ENCODE assay signal across 19 mouse cellular contexts in the genomic region with DNA sequence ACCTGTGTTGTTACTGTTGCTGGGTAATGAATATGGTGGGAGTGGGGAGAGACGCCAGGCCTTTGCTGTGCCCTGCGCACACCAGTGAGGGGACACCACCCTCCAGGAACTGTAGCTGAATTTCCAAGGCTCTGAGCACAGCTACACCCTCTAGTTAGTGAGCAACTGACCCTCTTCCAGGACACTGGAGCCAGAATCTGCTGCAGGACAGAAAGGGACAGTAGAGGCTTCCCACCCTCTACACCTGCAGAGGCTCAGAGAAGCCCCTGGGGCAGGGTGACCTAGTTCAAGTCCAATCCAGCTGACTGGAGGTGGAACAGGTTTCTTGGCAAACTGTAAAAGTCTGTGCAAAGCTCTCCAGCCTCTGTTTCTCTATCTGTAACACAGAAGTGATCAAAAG. TPM values are rescaled to one million over a fixed set of nuclear protein-coding genes. Genes with fewer than 3 reads are reported as not detected.
DNase-seq lines count a peak whose midpoint lies in the region; ATAC-seq and TF ChIP-seq lines count a peak whose summit lies in the region.
"Had no signal": no experiment of that assay in that cellular context is flagged by ENCODE, and none has a peak within 500 bp of the region (broad histone marks: within the 10 kb centered on the region; RNA-seq: fewer than 3 reads in every experiment).

No protein-coding gene starts in this region.

- no peak for DNase-seq in kidney, adult 2 months
- no peak for DNase-seq in kidney, postnatal 10 days
- DNase-seq in thymus, postnatal 25 days, result no peak
- no peak for DNase-seq in adrenal gland, postnatal 14 days
- DNase-seq: B cell, adult 2 months; cerebellum, adult 11-12 months; forebrain, postnatal 0 days; gastrocnemius, postnatal 25 days; heart, postnatal 4 days; lung, postnatal 4 days; right cerebral cortex, postnatal 25 days; thymus, postnatal 14 days had no signal

- H3K27ac ChIP-seq in kidney, adult 2 months (ENCODE audit: insufficient read depth, low read depth, low read length), result 0 out of 2 replicates have a peak overlapping the region, but pooled peaks have one; percentile 19
- no peak overlapping the region for H3K27ac ChIP-seq in ES-Bruce4 (ENCODE audit: insufficient read depth, low read length)
- H3K27ac ChIP-seq in intestine, embryonic 16.5 days (ENCODE audit: low read length), result peak overlapping the region; percentile 71
- H3K27ac ChIP-seq: midbrain, embryonic 13.5 days had no signal

- H3K4me2 ChIP-seq in intestine, embryonic 16.5 days (ENCODE audit: low read depth, low read length), result 0 out of 2 replicates have a peak overlapping the region, but pooled peaks have one; percentile 6
- H3K4me2 ChIP-seq in myocyte (ENCODE audit: low read depth), result peak overlapping the region; percentile 79
- H3K4me2 ChIP-seq: midbrain, embryonic 13.5 days had no signal

- H3ac ChIP-seq in myocyte (ENCODE audit: control insufficient read depth, insufficient read length), result no peak overlapping the region

- no peak overlapping the region for H3K9ac ChIP-seq in ES-Bruce4 (ENCODE audit: low read depth, poor library complexity, severe bottlenecking)
- H3K9ac ChIP-seq in intestine, embryonic 16.5 days (ENCODE audit: low read depth, low read length), result 0 out of 2 replicates have a peak overlapping the region, but pooled peaks have one; percentile 4
- H3K9ac ChIP-seq: forebrain, postnatal 0 days; midbrain, embryonic 13.5 days had no signal

- ATAC-seq in intestine, embryonic 16.5 days, result no peak

- H3K4me1 ChIP-seq in kidney, adult 2 months (ENCODE audit: control insufficient read depth, insufficient read depth, low read length), result peaks cover 16% of the 10 kb centered on the region
- H3K4me1 ChIP-seq in ES-Bruce4 (ENCODE audit: control insufficient read depth, insufficient read depth, low read length), result no peaks in the 10 kb centered on the region
- peaks cover 47% of the 10 kb centered on the region for H3K4me1 ChIP-seq in intestine, embryonic 16.5 days (ENCODE audit: control insufficient read depth, insufficient read depth, low read length)

- peaks cover 1% of the 10 kb centered on the region for H3K36me3 ChIP-seq in kidney, adult 2 months (ENCODE audit: control insufficient read depth, insufficient read depth, low read length)
- no peaks in the 10 kb centered on the region for H3K36me3 ChIP-seq in ES-Bruce4 (ENCODE audit: control insufficient read depth, insufficient read depth, low read length, poor library complexity, severe bottlenecking)
- H3K36me3 ChIP-seq in intestine, embryonic 16.5 days (ENCODE audit: control insufficient read depth, insufficient read depth, low read length), result no peaks in the 10 kb centered on the region
- peaks cover 16% of the 10 kb centered on the region for H3K36me3 ChIP-seq in myocyte (ENCODE audit: control insufficient read depth, insufficient read depth)
- H3K36me3 ChIP-seq: G1E; heart, embryonic 12.5 days; midbrain, embryonic 13.5 days had no signal

- TF ChIP-seq POLR2A in kidney, adult 2 months (IDR thresholded peaks at IDR 0.05; ENCODE audit: low read depth, low read length), result no peak
- no peak for TF ChIP-seq POLR2A in ES-Bruce4 (IDR thresholded peaks at IDR 0.05; ENCODE audit: insufficient read depth, low read length)
- no peak for TF ChIP-seq POLR2A in myocyte (IDR thresholded peaks at IDR 0.05; ENCODE audit: insufficient read length, low read depth)

- TF ChIP-seq CTCF in kidney, adult 2 months (conservative IDR thresholded peaks at IDR 0.05; ENCODE audit: insufficient read depth, insufficient read length, low read depth, low read length), result no peak
- no peak for TF ChIP-seq CTCF in ES-Bruce4 (IDR thresholded peaks at IDR 0.05; ENCODE audit: low read depth, low read length)

- H3K27me3 ChIP-seq in kidney, adult 2 months (replicated peaks; ENCODE audit: control insufficient read depth, insufficient read depth, low read length), result no peaks in the 10 kb centered on the region
- no peaks in the 10 kb centered on the region for H3K27me3 ChIP-seq in ES-Bruce4 (ENCODE audit: control insufficient read depth, insufficient read depth, low read length, poor library complexity, severe bottlenecking)
- H3K27me3 ChIP-seq in intestine, embryonic 16.5 days (replicated peaks; ENCODE audit: control insufficient read depth, insufficient read depth, low read length), result no peaks in the 10 kb centered on the region
- H3K27me3 ChIP-seq in myocyte (ENCODE audit: control insufficient read depth, insufficient read depth, insufficient read length), result no peaks in the 10 kb centered on the region

- no peaks in the 10 kb centered on the region for H3K9me3 ChIP-seq in ES-Bruce4 (replicated peaks; ENCODE audit: control insufficient read depth, insufficient read depth, low read length, poor library complexity, severe bottlenecking)
- H3K9me3 ChIP-seq in intestine, embryonic 16.5 days (ENCODE audit: control insufficient read depth, low read length), result no peaks in the 10 kb centered on the region
- H3K9me3 ChIP-seq: G1E; heart, embryonic 12.5 days; midbrain, embryonic 13.5 days had no signal

- peaks cover 21% of the 10 kb centered on the region for H3K79me2 ChIP-seq in myocyte (ENCODE audit: control insufficient read depth, insufficient read depth)

- 0 out of 2 replicates have a peak, but pooled peaks have one; percentile 9 for TF ChIP-seq EP300 in ES-Bruce4 (IDR thresholded peaks at IDR 0.05; ENCODE audit: insufficient read depth, low read depth, low read length)

- WGBS in kidney, adult 2 months, result 74% methylated on average over 2 of the region's 2 CpGs
- 97% methylated on average over 2 of the region's 2 CpGs for WGBS in intestine, embryonic 16.5 days

- peak overlapping the region; percentile 38 for H3K4me3 ChIP-seq in kidney, adult 2 months (ENCODE audit: insufficient read depth, low read depth, low read length)
- H3K4me3 ChIP-seq in ES-Bruce4 (ENCODE audit: low read depth, low read length), result no peak overlapping the region
- H3K4me3 ChIP-seq in intestine, embryonic 16.5 days (ENCODE audit: low read length), result no peak overlapping the region
- peak overlapping the region; percentile 69 for H3K4me3 ChIP-seq in myocyte
- H3K4me3 ChIP-seq: heart, embryonic 12.5 days; midbrain, embryonic 13.5 days had no signal

TF ChIP-seq in myocyte, 11 proteins besides CTCF, POLR2A, EP300 and RAD21:
- TF ChIP-seq USF1 (IDR thresholded peaks at IDR 0.05; ENCODE audit: low read depth), result no peak
- no peak for TF ChIP-seq MAX (IDR thresholded peaks at IDR 0.05; ENCODE audit: low read depth)
- no peak for TF ChIP-seq POLR2AphosphoS2 (IDR thresholded peaks at IDR 0.05; ENCODE audit: insufficient read length, low read depth)
- TF ChIP-seq TCF12 (IDR thresholded peaks at IDR 0.05; ENCODE audit: insufficient read depth, poor library complexity, severe bottlenecking), result no peak
- no peak for TF ChIP-seq SRF (IDR thresholded peaks at IDR 0.05; ENCODE audit: control insufficient read depth, insufficient read length, low read depth)
- TF ChIP-seq MYOG (IDR thresholded peaks at IDR 0.05; ENCODE audit: control insufficient read depth in 1 of 3, insufficient read depth in 1 of 3, insufficient read length in 2 of 3, low read depth in 2 of 3), result no peak
- TF ChIP-seq E2F4 (IDR thresholded peaks at IDR 0.05; ENCODE audit: insufficient read depth), result no peak
- no peak for TF ChIP-seq CEBPB (IDR thresholded peaks at IDR 0.05; ENCODE audit: insufficient read depth, poor library complexity, severe bottlenecking)
- no peak for TF ChIP-seq TCF3 (IDR thresholded peaks at IDR 0.05; ENCODE audit: insufficient read length, low read depth)
- TF ChIP-seq REST (IDR thresholded peaks at IDR 0.05; ENCODE audit: insufficient read depth, insufficient read length), result no peak
- no peak for TF ChIP-seq MYOD1 (IDR thresholded peaks at IDR 0.05; ENCODE audit: control insufficient read depth in 1 of 3, insufficient read length in 2 of 3, low read depth in 2 of 3)

RNA-seq across cellular contexts. Expression of a gene that starts 5.5 kb away (rescaled TPM):
- 115 and 194 TPM in 2 replicates for polyA plus RNA-seq in kidney, adult 2 months (2012; rRNA removed)
- polyA plus RNA-seq in ES-Bruce4 (2011; ENCODE audit: insufficient read depth, insufficient read length, low read depth, missing spikeins), result not detected in 2 replicates
- polyA plus RNA-seq in intestine, embryonic 16.5 days (2015; fragmentation: Nextera tagmentation; extraction: Ambion mirVana), result 8.0 and 9.2 TPM in 2 replicates
- polyA plus RNA-seq in myocyte (2012; fragmentation: generic; extraction: Trizol), result 14.3 TPM
- total RNA-seq in adrenal gland, postnatal 14 days (2021), result 52.9 and 69.1 TPM in 2 replicates
- total RNA-seq: common myeloid progenitor, adult 5-6 weeks; forebrain, postnatal 0 days had no signal

RNA-seq across cellular contexts. Expression of a gene that starts 7.1 kb away (rescaled TPM):
- 0.07 and 0.11 TPM in 2 replicates for polyA plus RNA-seq in kidney, adult 2 months (2012; rRNA removed)
- 3.8 and 4.3 TPM in 2 replicates for polyA plus RNA-seq in ES-Bruce4 (2011; ENCODE audit: insufficient read depth, insufficient read length, low read depth, missing spikeins)
- 1.3 and 1.6 TPM in 2 replicates for polyA plus RNA-seq in intestine, embryonic 16.5 days (2015; fragmentation: Nextera tagmentation; extraction: Ambion mirVana)
- not detected for polyA plus RNA-seq in myocyte (2012; fragmentation: generic; extraction: Trizol)
- 10.4 and 10.6 TPM in 2 replicates for total RNA-seq in adrenal gland, postnatal 14 days (2021)
- total RNA-seq: common myeloid progenitor, adult 5-6 weeks; G1E had no signal
- polyA plus RNA-seq: G1E had no signal

RNA-seq across cellular contexts. Expression of a gene that starts 44.7 kb away (rescaled TPM):
- 48.2 and 55.6 TPM in 2 replicates for polyA plus RNA-seq in kidney, adult 2 months (2012; rRNA removed)
- polyA plus RNA-seq in ES-Bruce4 (2011; ENCODE audit: insufficient read depth, insufficient read length, low read depth, missing spikeins), result 6.9 and 7.4 TPM in 2 replicates
- 20.6 and 22.7 TPM in 2 replicates for polyA plus RNA-seq in intestine, embryonic 16.5 days (2015; fragmentation: Nextera tagmentation; extraction: Ambion mirVana)
- polyA plus RNA-seq in myocyte (2012; fragmentation: generic; extraction: Trizol), result 23.1 TPM
- total RNA-seq in adrenal gland, postnatal 14 days (2021), result 58.0 and 66.5 TPM in 2 replicates

Comparison
In these comparisons a context has a peak if more than half of its experiments do, and no peak if none do; other contexts are left out.
1. H3K4me3 ChIP-seq: peak in kidney, adult 2 months (single experiment) and myocyte (single experiment); none in ES-Bruce4 (single experiment) and intestine, embryonic 16.5 days (single experiment).